Mouse (Mus musculus) MEL (cell line): ENCODE results near the gene Xpot. TPM values are rescaled to one million over a fixed set of nuclear protein-coding genes. Genes with fewer than 3 reads are reported as not detected.

ENCODE experiments used
- DNase-seq: peaks from one replicate; pipeline ENCODE4 v3.0.0; 2011; ENCODE audit warnings: low read depth, low spot score
- H3K27ac ChIP-seq: 2 replicates; pipeline ENCODE4 v1.5.1; 2012; ENCODE audit warnings: low read depth, mild to moderate bottlenecking, control low read depth, low read length, moderate library complexity; ENCODE audit not compliant: control insufficient read depth
- H3K27me3 ChIP-seq, 2 experiments: fragments of 150-350 bp in 1 of 2; sonication (generic) in 1 of 2; 2 replicates each; pipeline ENCODE4 v1.6.1; 2012; ENCODE audit warnings: low read length in 2 of 2, mild to moderate bottlenecking in 2 of 2, improper control_type of control experiment in 1 of 2, moderate library complexity in 1 of 2; ENCODE audit not compliant: insufficient read depth in 2 of 2, control insufficient read depth in 1 of 2
- H3K36me3 ChIP-seq, 2 experiments: 2 replicates each; pipeline ENCODE4 v1.6.1; 2012 to 2014; ENCODE audit warnings: low read length in 2 of 2, improper control_type of control experiment in 1 of 2, inconsistent platforms in 1 of 2, mild to moderate bottlenecking in 1 of 2; ENCODE audit not compliant: insufficient read depth in 2 of 2, control insufficient read depth in 1 of 2
- H3K4me1 ChIP-seq, 2 experiments: fragments of 150-350 bp in 1 of 2; sonication (generic) in 1 of 2; 2 replicates each; pipeline ENCODE4 v1.6.1; 2012; ENCODE audit warnings: low read length in 2 of 2, improper control_type of control experiment in 1 of 2, mild to moderate bottlenecking in 1 of 2; ENCODE audit not compliant: insufficient read depth in 2 of 2, control insufficient read depth in 1 of 2
- H3K4me3 ChIP-seq, 2 experiments: fragments of 150-350 bp in 1 of 2; sonication (generic) in 1 of 2; 2 replicates each; pipeline ENCODE4 v1.5.1; 2012; ENCODE audit warnings: low read depth in 2 of 2, low read length in 2 of 2, mild to moderate bottlenecking in 2 of 2, moderate library complexity in 2 of 2, control low read depth in 1 of 2, improper control_type of control experiment in 1 of 2; ENCODE audit not compliant: control insufficient read depth in 1 of 2, insufficient read depth in 1 of 2
- H3K79me2 ChIP-seq: 2 replicates; pipeline ENCODE4 v1.6.1; 2012; ENCODE audit warnings: mild to moderate bottlenecking, low read length, moderate library complexity; ENCODE audit not compliant: control insufficient read depth, poor library complexity, insufficient read depth
- H3K9ac ChIP-seq: 2 replicates; pipeline ENCODE4 v1.6.1; 2012; ENCODE audit warnings: low read depth, mild to moderate bottlenecking, control low read depth, low read length, moderate library complexity; ENCODE audit not compliant: control insufficient read depth, poor library complexity, severe bottlenecking
- H3K9me3 ChIP-seq: fragments of 150-350 bp; sonication (generic); replicated peaks from 2 replicates; pipeline ENCODE4 v1.6.1; 2012; ENCODE audit warnings: mild to moderate bottlenecking, low read length, improper control_type of control experiment, moderate library complexity; ENCODE audit not compliant: insufficient read depth
- BHLHE40 ChIP-seq: IDR thresholded peaks from 2 replicates; pipeline ENCODE4 v1.6.1; 2012; ENCODE audit warnings: low read depth, mild to moderate bottlenecking, inconsistent platforms, low read length, improper control_type of control experiment, borderline replicate concordance
- CHD1 ChIP-seq: IDR thresholded peaks from 2 replicates; pipeline ENCODE4 v1.6.1; 2012; ENCODE audit warnings: low read depth, mild to moderate bottlenecking, inconsistent platforms, low read length, improper control_type of control experiment
- CHD2 ChIP-seq: IDR thresholded peaks from 2 replicates; pipeline ENCODE4 v1.6.1; 2011; ENCODE audit warnings: low read length, improper control_type of control experiment
- CTCF ChIP-seq, 3 experiments: IDR thresholded peaks in 2 of 3; conservative IDR thresholded peaks in 1 of 3; 2 replicates each; pipeline ENCODE4 v1.5.1; 2011 to 2012; ENCODE audit warnings: low read length in 3 of 3, low read depth in 2 of 3, mild to moderate bottlenecking in 2 of 3, improper control_type of control experiment in 1 of 3, inconsistent platforms in 1 of 3, mixed read lengths in 1 of 3, moderate library complexity in 1 of 3; ENCODE audit not compliant: control insufficient read depth in 1 of 3, insufficient read depth in 1 of 3, poor library complexity in 1 of 3, severe bottlenecking in 1 of 3
- E2F4 ChIP-seq: IDR thresholded peaks from 2 replicates; pipeline ENCODE4 v1.6.1; 2011; ENCODE audit warnings: low read depth, low read length, improper control_type of control experiment, borderline replicate concordance
- ETS1 ChIP-seq: IDR thresholded peaks from 2 replicates; pipeline ENCODE4 v1.6.1; 2012; ENCODE audit warnings: low read depth, mild to moderate bottlenecking, inconsistent platforms, low read length, improper control_type of control experiment, moderate library complexity
- GABPA ChIP-seq: IDR thresholded peaks from 2 replicates; pipeline ENCODE4 v1.6.1; 2012; ENCODE audit warnings: low read depth, mild to moderate bottlenecking, inconsistent platforms, low read length, improper control_type of control experiment, moderate library complexity
- GATA1 ChIP-seq: IDR thresholded peaks from 2 replicates; pipeline ENCODE4 v1.6.1; 2011; ENCODE audit warnings: low read depth, low read length, improper control_type of control experiment
- HCFC1 ChIP-seq: IDR thresholded peaks from 2 replicates; pipeline ENCODE4 v1.6.1; 2012; ENCODE audit warnings: low read depth, mild to moderate bottlenecking, inconsistent platforms, low read length, improper control_type of control experiment, moderate library complexity
- JUND ChIP-seq: IDR thresholded peaks from 2 replicates; pipeline ENCODE4 v1.6.1; 2011; ENCODE audit warnings: low read depth, mild to moderate bottlenecking, improper control_type of control experiment, low read length
- KAT2A ChIP-seq: conservative IDR thresholded peaks from 2 replicates; pipeline ENCODE4 v1.6.1; 2012; ENCODE audit warnings: low read depth, low read length, improper control_type of control experiment, inconsistent platforms
- MAX ChIP-seq: IDR thresholded peaks from 2 replicates; pipeline ENCODE4 v1.6.1; 2011; ENCODE audit warnings: low read length, improper control_type of control experiment
- MAZ ChIP-seq: IDR thresholded peaks from 2 replicates; pipeline ENCODE4 v1.6.1; 2012; ENCODE audit warnings: low read depth, mild to moderate bottlenecking, inconsistent platforms, low read length, improper control_type of control experiment
- MEF2A ChIP-seq: IDR thresholded peaks from 2 replicates; pipeline ENCODE4 v1.6.1; 2014; ENCODE audit warnings: low read depth, mild to moderate bottlenecking, inconsistent platforms, low read length, improper control_type of control experiment; ENCODE audit not compliant: poor library complexity, insufficient replicate concordance, severe bottlenecking; ENCODE audit errors: extremely low read depth
- MXI1 ChIP-seq: IDR thresholded peaks from 2 replicates; pipeline ENCODE4 v1.6.1; 2011; ENCODE audit warnings: mild to moderate bottlenecking, low read depth, low read length, improper control_type of control experiment
- MYB ChIP-seq: IDR thresholded peaks from 2 replicates; pipeline ENCODE4 v1.6.1; 2011; ENCODE audit warnings: mild to moderate bottlenecking, low read depth, low read length, improper control_type of control experiment
- POLR2A ChIP-seq, 2 experiments: IDR thresholded peaks; 2 replicates each; pipeline ENCODE4 v1.6.1; 2011 to 2012; ENCODE audit warnings: low read length in 2 of 2, mild to moderate bottlenecking in 2 of 2, control low read depth in 1 of 2, improper control_type of control experiment in 1 of 2, low read depth in 1 of 2, moderate library complexity in 1 of 2; ENCODE audit not compliant: control insufficient read depth in 1 of 2, insufficient read depth in 1 of 2, poor library complexity in 1 of 2
- POLR2AphosphoS2 ChIP-seq: IDR thresholded peaks from 2 replicates; pipeline ENCODE4 v1.6.1; 2011; ENCODE audit warnings: low read length, improper control_type of control experiment
- RAD21 ChIP-seq: IDR thresholded peaks from 2 replicates; pipeline ENCODE4 v1.6.1; 2011; ENCODE audit warnings: mild to moderate bottlenecking, low read depth, low read length, improper control_type of control experiment
- RCOR1 ChIP-seq: IDR thresholded peaks from 2 replicates; pipeline ENCODE4 v1.6.1; 2012; ENCODE audit warnings: low read depth, mild to moderate bottlenecking, inconsistent platforms, low read length, improper control_type of control experiment
- SIN3A ChIP-seq: IDR thresholded peaks from 2 replicates; pipeline ENCODE4 v1.6.1; 2012; ENCODE audit warnings: low read length, improper control_type of control experiment, inconsistent platforms
- TCF12 ChIP-seq: IDR thresholded peaks from 2 replicates; pipeline ENCODE4 v1.6.1; 2014; ENCODE audit warnings: low read depth, mild to moderate bottlenecking, inconsistent platforms, low read length, improper control_type of control experiment, moderate library complexity
- UBTF ChIP-seq: IDR thresholded peaks from 2 replicates; pipeline ENCODE4 v1.6.1; 2012; ENCODE audit warnings: low read depth, mild to moderate bottlenecking, inconsistent platforms, low read length, improper control_type of control experiment, moderate library complexity, borderline replicate concordance; ENCODE audit not compliant: insufficient read depth
- USF1 ChIP-seq: IDR thresholded peaks from 2 replicates; pipeline ENCODE4 v1.6.1; 2014; ENCODE audit warnings: low read depth, mild to moderate bottlenecking, inconsistent platforms, low read length, improper control_type of control experiment, moderate library complexity
- USF2 ChIP-seq, 2 experiments: IDR thresholded peaks; 2 replicates each; pipeline ENCODE4 v1.6.1; 2011 to 2012; ENCODE audit warnings: improper control_type of control experiment in 2 of 2, low read length in 2 of 2, borderline replicate concordance in 1 of 2, inconsistent platforms in 1 of 2, low read depth in 1 of 2, mild to moderate bottlenecking in 1 of 2; ENCODE audit not compliant: insufficient read depth in 1 of 2
- ZC3H11A ChIP-seq: IDR thresholded peaks from 2 replicates; pipeline ENCODE4 v1.6.1; 2012; ENCODE audit warnings: low read depth, mild to moderate bottlenecking, inconsistent platforms, low read length, improper control_type of control experiment
- ZKSCAN1 ChIP-seq: IDR thresholded peaks from 2 replicates; pipeline ENCODE4 v1.6.1; 2012; ENCODE audit warnings: low read depth, mild to moderate bottlenecking, inconsistent platforms, low read length, improper control_type of control experiment, moderate library complexity
- ZMIZ1 ChIP-seq: IDR thresholded peaks from 2 replicates; pipeline ENCODE4 v1.6.1; 2012; ENCODE audit warnings: low read depth, mild to moderate bottlenecking, inconsistent platforms, low read length, improper control_type of control experiment, moderate library complexity
- polyA plus RNA-seq, 2 experiments: library from polyadenylated mRNA; stranded (reverse) in 1 of 2; unstranded in 1 of 2; fragments of >175 nt in 1 of 2; fragments of >200 nt in 1 of 2; gene quantifications; 2 replicates each; pipeline versions ENCODE4 v1.2.1 to v1.2.4; 2012; ENCODE audit warnings: low replicate concordance in 2 of 2, low read depth in 1 of 2; ENCODE audit not compliant: insufficient read length in 2 of 2, insufficient read depth in 1 of 2, missing spikeins in 1 of 2
- total RNA-seq: library from RNA; depleted of rRNA; stranded (reverse); fragments of 300-350 nt; gene quantifications from 2 replicates; pipeline ENCODE4 v1.2.3, GENCODE M21; 2012

The Xpot gene
- total and polyA plus RNA-seq, 3 experiments: 122 to 304 (median 154) TPM

GRCm38 (mm10) chr10:121568026-121568425 is 58.1 kb downstream of the Xpot start:
- H3K27ac ChIP-seq: no peak overlapping the region
- H3K9ac ChIP-seq: no peak overlapping the region

GRCm38 (mm10) chr10:121564447-121564846 is 61.7 kb downstream of the Xpot start:
- Histone ChIP-seq H3K79me2 (no peaks in the 10 kb centered on the region), H3K9me3 (no peaks in the 10 kb centered on the region), H3K27ac (no peak overlapping the region), H3K9ac (no peak overlapping the region), H3K36me3 (peaks cover 0 to 5% of the 10 kb centered on the region in 2 experiments; a peak in 2 of 4 replicates), H3K4me1 (no peaks in the 10 kb centered on the region), H3K4me3 (no peak overlapping the region), H3K27me3 (no peaks in the 10 kb centered on the region)
- DNase-seq: no peak
- TF ChIP-seq POLR2AphosphoS2 (no peak), ZMIZ1 (no peak), E2F4 (no peak), SIN3A (no peak), USF2 (IDR thresholded peaks at IDR 0.05; ENCODE audit: borderline replicate concordance in 1 of 2, insufficient read depth in 1 of 2, low read depth in 1 of 2, low read length in 2 of 2) (no peak), JUND (no peak), RAD21 (no peak), USF1 (no peak), ZC3H11A (no peak), ETS1 (no peak), BHLHE40 (no peak), MEF2A (no peak), RCOR1 (no peak), POLR2A (IDR thresholded peaks at IDR 0.05; ENCODE audit: control insufficient read depth in 1 of 2, insufficient read depth in 1 of 2, low read depth in 1 of 2, low read length in 2 of 2, poor library complexity in 1 of 2) (no peak), MYB (no peak), TCF12 (no peak), GATA1 (no peak), MAX (no peak)

More at GRCm38 (mm10) chr10:121568026-121568425, 58.1 kb downstream of the Xpot start:
- peaks cover 0 to 3% of the 10 kb centered on the region in 2 experiments; a peak in 2 of 4 replicates for H3K36me3 ChIP-seq
- no peaks in the 10 kb centered on the region for H3K4me1 ChIP-seq
- no peaks in the 10 kb centered on the region for H3K79me2 ChIP-seq
- H3K27me3 ChIP-seq: no peaks in the 10 kb centered on the region
- DNase-seq: no peak
- no peak overlapping the region for H3K4me3 ChIP-seq
- no peak for TF ChIP-seq MAZ
- TF ChIP-seq RAD21: no peak
- no peak for TF ChIP-seq CHD1
- no peak for TF ChIP-seq MXI1
- no peak for TF ChIP-seq ZKSCAN1
- no peak for TF ChIP-seq SIN3A
- no peak for TF ChIP-seq GABPA
- no peak for TF ChIP-seq USF1
- no peak for TF ChIP-seq BHLHE40
- TF ChIP-seq HCFC1: no peak
- TF ChIP-seq CTCF (IDR thresholded peaks at IDR 0.05 in 2 of 3, conservative IDR thresholded peaks at IDR 0.05 in 1 of 3; ENCODE audit: control insufficient read depth in 1 of 3, insufficient read depth in 1 of 3, low read depth in 2 of 3, low read length in 3 of 3, poor library complexity in 1 of 3, severe bottlenecking in 1 of 3): no peak
- no peak for TF ChIP-seq KAT2A
- TF ChIP-seq CHD2: no peak
- TF ChIP-seq RCOR1: no peak
- TF ChIP-seq ETS1: no peak
- no peak for TF ChIP-seq UBTF
- H3K9me3 ChIP-seq: no peaks in the 10 kb centered on the region
